Mouse (Mus musculus) liver, adult (tissue): Measurements from ENCODE around the gene Ms4a8a.

Source experiments
- GATA4 ChIP-seq: IDR thresholded peaks from 2 replicates; pipeline ENCODE4 v1.6.1; 2014; ENCODE audit warnings: mild to moderate bottlenecking, low read length; ENCODE audit not compliant: insufficient replicate concordance

Gene Ms4a8a

DNA sequence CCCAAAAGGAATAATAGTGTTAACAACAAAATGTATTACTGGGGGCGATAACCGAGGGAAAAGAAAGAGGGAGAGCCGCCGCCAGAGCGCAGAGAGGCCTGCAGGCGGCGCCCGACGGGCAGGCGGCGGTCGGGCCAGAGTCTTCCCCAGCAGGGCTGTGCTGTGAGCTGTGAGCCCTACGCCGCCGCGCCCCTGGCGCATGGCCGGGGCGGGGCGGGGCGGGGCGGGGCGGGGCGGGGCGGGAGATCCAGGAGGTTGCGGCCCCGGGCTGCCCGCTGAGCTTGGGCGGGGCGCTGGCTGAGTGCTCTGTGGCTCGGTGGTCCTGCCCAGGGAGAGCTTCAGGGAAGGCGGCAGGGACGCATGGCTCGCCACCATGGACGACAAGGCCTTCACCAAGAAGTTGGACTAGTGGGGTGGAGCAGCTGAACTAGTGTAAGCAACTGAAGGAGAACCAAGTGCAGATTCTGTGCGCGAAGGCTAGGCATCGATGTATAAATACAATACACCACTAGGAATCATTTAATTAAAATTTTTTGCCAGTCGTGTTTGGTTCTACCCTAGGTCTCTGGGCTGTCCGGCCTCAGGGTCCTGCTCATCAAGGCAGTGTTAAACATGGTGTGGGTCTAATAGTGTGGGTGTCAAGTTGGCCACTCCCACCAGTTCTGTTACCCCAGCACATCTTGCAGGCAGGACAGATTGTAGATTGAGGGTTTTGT lies 35.7 kb downstream of the Ms4a8a start:
- TF ChIP-seq GATA4 = no peak

DNA sequence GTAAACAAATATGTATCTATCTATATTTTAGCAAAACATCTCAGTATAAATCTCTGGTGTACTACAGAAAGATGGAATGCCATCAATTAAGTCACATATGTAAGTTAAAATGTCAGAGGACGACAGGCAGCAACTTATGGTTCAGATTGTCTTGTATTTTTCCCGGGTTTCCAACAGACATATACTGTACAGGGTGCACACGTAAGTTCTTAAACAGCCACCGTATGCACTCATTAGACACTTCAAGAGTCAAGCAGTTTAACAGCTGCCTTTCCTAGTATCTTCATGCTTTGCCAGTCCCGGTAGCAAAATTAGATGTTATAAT lies 36.3 kb downstream of the Ms4a8a start:
- TF ChIP-seq GATA4 = no peak

DNA sequence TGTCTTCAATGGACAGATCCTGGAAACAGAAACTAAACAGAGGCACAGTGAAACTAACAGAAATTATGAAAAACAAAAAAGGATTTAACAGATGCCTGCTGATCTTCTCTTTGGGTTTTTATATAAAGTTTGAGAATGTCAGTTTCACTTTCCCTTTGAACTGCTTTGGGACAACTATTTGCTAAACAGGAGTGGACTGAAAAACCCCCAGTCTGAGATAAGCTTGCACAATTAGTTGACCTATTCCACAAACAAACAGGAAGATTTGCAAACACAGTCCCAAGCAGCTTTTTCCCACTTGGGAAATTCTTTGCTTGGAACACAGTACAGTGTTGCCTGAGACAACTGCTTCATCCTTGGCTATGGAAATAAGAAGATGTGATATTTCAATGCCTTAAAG lies 43.3 kb downstream of the Ms4a8a start:
- peak; percentile 66; the same call in 1 of the 2 replicates for TF ChIP-seq GATA4

DNA sequence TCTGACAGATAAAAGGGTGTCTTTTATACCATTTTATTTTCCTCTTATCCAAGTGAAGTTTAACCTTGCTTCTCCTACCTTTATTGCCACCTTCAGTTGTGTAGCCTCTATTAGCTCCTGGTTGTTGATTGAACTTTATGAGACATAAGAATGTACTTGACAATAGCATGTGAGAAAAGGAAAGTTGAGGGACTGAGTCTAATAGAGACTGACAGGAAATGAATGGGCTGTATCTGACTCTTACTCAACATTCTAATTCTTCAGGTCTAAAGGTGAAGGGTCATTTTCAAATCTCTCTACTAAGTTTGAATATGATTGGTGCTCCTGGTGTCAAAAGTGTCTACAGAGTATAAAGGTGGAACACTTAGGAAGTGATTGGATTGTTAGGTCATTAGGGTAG lies 58.5 kb downstream of the Ms4a8a start:
- no peak for TF ChIP-seq GATA4

DNA sequence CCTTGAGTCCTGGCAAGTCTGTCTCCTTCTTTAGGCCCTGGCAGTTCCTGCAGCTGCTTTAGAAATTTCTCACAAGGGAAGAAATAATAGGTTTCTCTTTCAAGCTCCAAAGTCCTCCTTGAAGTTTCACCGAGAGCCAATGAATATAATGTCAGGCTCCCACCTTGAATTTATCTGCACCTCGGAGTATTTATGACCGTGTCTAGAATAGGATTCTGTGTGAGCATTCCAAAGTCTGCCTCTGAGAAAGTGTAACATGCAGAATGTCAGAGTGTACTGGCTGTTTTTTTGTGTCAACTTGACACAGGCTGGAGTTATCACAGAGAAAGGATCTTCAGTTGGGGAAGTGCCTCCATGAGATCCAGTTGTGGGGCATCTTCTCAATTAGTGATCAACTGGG lies 63.0 kb downstream of the Ms4a8a start, which contains the start of gene Ms4a18:
TSS of gene Ms4a18 (minus strand) at position 141 of the 400 bp plus-strand sequence.
- no peak for TF ChIP-seq GATA4
